Mouse (Mus musculus) G1E (cell line): ENCODE results near the gene Fam78b. TPM values are rescaled to one million over a fixed set of nuclear protein-coding genes. Genes with fewer than 3 reads are reported as not detected.

Experiments used
- ATAC-seq: 2 replicates; pipeline ENCODE4 v1.8.0; 2016; ENCODE audit warnings: mild to moderate bottlenecking; ENCODE audit not compliant: insufficient number of reproducible peaks, poor library complexity, low FRiP score, severe bottlenecking; ENCODE audit errors: extremely low read depth
- DNase-seq: peaks from one replicate; pipeline ENCODE4 v3.0.0; 2012; ENCODE audit warnings: low spot score
- H3K27me3 ChIP-seq: 2 replicates; pipeline ENCODE4 v1.6.1; 2012; ENCODE audit warnings: mild to moderate bottlenecking, low read length, inconsistent platforms; ENCODE audit not compliant: insufficient read depth
- H3K36me3 ChIP-seq: replicated peaks from 2 replicates; pipeline ENCODE3; 2012; ENCODE audit warnings: mild to moderate bottlenecking, inconsistent platforms
- H3K4me1 ChIP-seq: 2 replicates; pipeline ENCODE4 v1.6.1; 2012; ENCODE audit warnings: low read depth, low read length, inconsistent platforms, mixed read lengths; ENCODE audit not compliant: insufficient read depth
- H3K4me3 ChIP-seq: 2 replicates; pipeline ENCODE4 v1.5.1; 2012; ENCODE audit warnings: low read depth, mild to moderate bottlenecking, inconsistent platforms, low read length, moderate library complexity, mixed read lengths
- H3K9me3 ChIP-seq: replicated peaks from 2 replicates; pipeline ENCODE4 v1.6.1; 2012; ENCODE audit warnings: inconsistent platforms
- CTCF ChIP-seq: IDR thresholded peaks from 2 replicates; pipeline ENCODE4 v1.5.1; 2012; ENCODE audit warnings: low read depth, low read length, inconsistent platforms, mixed read lengths
- GATA1 ChIP-seq: IDR thresholded peaks from 2 replicates; pipeline ENCODE4 v1.6.1; 2012; ENCODE audit warnings: borderline replicate concordance, low read length, inconsistent platforms, mixed read lengths
- GATA2 ChIP-seq: IDR thresholded peaks from 2 replicates; pipeline ENCODE4 v1.6.1; 2012; ENCODE audit warnings: low read depth, low read length, inconsistent platforms, borderline replicate concordance
- POLR2AphosphoS5 ChIP-seq: IDR thresholded peaks from 2 replicates; pipeline ENCODE4 v1.6.1; 2012; ENCODE audit warnings: low read depth, low read length, inconsistent platforms; ENCODE audit not compliant: insufficient replicate concordance
- TAL1 ChIP-seq: conservative IDR thresholded peaks from 2 replicates; pipeline ENCODE4 v1.6.1; 2012; ENCODE audit warnings: low read depth, low read length, inconsistent platforms, mixed read lengths
- polyA plus RNA-seq: library from polyadenylated mRNA; stranded (reverse); fragments of >175 nt; gene quantifications from 2 replicates; pipeline ENCODE4 v1.2.3, GENCODE M21; 2012
- total RNA-seq, 2 experiments: library from RNA; stranded (forward) in 1 of 2; stranded (reverse) in 1 of 2; fragments of 200-1000 nt in 1 of 2; fragments of >200 nt in 1 of 2; fragmentation: Nextera tagmentation in 1 of 2; gene quantifications; 2 replicates each; pipeline ENCODE4 v1.2.3; 2014 to 2017

Gene Fam78b
- total and polyA plus RNA-seq, 3 experiments, result 0.11 TPM; not detected in 2

GRCm38 (mm10) chr1:167046169-167046927 lies 45.1 kb downstream of the Fam78b start:
- peaks cover 77% of the 10 kb centered on the region for H3K9me3 ChIP-seq
- TF ChIP-seq GATA1, result no peak
- no peak for TF ChIP-seq TAL1
- no peak for TF ChIP-seq POLR2AphosphoS5
- no peak for TF ChIP-seq CTCF
- no peak for TF ChIP-seq GATA2
- H3K4me3 ChIP-seq, result no peak overlapping the region
- DNase-seq (no peak), ATAC-seq (no peak)
- no peaks in the 10 kb centered on the region for H3K36me3 ChIP-seq
- H3K27me3 ChIP-seq, result no peaks in the 10 kb centered on the region
- no peaks in the 10 kb centered on the region for H3K4me1 ChIP-seq

GRCm38 (mm10) chr1:167050859-167051258 lies 49.6 kb downstream of the Fam78b start:
- peaks cover 71% of the 10 kb centered on the region for H3K9me3 ChIP-seq
- H3K27me3 ChIP-seq, result no peaks in the 10 kb centered on the region
- no peak overlapping the region for H3K4me3 ChIP-seq
- TF ChIP-seq GATA2, result no peak
- no peak for TF ChIP-seq CTCF
- TF ChIP-seq GATA1, result no peak
- TF ChIP-seq TAL1, result no peak
- no peak for TF ChIP-seq POLR2AphosphoS5
- H3K4me1 ChIP-seq, result no peaks in the 10 kb centered on the region
- DNase-seq (no peak), ATAC-seq (no peak)
- H3K36me3 ChIP-seq, result no peaks in the 10 kb centered on the region

GRCm38 (mm10) chr1:167054029-167054428 lies 52.8 kb downstream of the Fam78b start:
- Histone ChIP-seq H3K9me3 (peaks cover 70% of the 10 kb centered on the region), H3K27me3 (no peaks in the 10 kb centered on the region), H3K4me3 (no peak overlapping the region), H3K4me1 (no peaks in the 10 kb centered on the region), H3K36me3 (no peaks in the 10 kb centered on the region)
- TF ChIP-seq GATA2, result no peak
- TF ChIP-seq POLR2AphosphoS5, result no peak
- no peak for TF ChIP-seq TAL1
- TF ChIP-seq GATA1, result no peak
- TF ChIP-seq CTCF, result no peak
- no peak for DNase-seq
- ATAC-seq, result no peak

GRCm38 (mm10) chr1:167057543-167057942 lies 56.3 kb downstream of the Fam78b start:
- H3K27me3 ChIP-seq, result no peaks in the 10 kb centered on the region
- DNase-seq (no peak), ATAC-seq (no peak)
- H3K9me3 ChIP-seq, result peaks cover 72% of the 10 kb centered on the region
- H3K36me3 ChIP-seq, result no peaks in the 10 kb centered on the region
- no peak overlapping the region for H3K4me3 ChIP-seq
- H3K4me1 ChIP-seq, result no peaks in the 10 kb centered on the region
- TF ChIP-seq GATA1 (no peak), POLR2AphosphoS5 (no peak), TAL1 (no peak), CTCF (no peak), GATA2 (no peak)

GRCm38 (mm10) chr1:167059550-167060285 lies 58.5 kb downstream of the Fam78b start:
- H3K4me1 ChIP-seq, result no peaks in the 10 kb centered on the region

GRCm38 (mm10) chr1:167063971-167064370 lies 62.8 kb downstream of the Fam78b start:
- DNase-seq (no peak), ATAC-seq (no peak)
- H3K9me3 ChIP-seq, result peaks cover 86% of the 10 kb centered on the region
- TF ChIP-seq GATA1, result no peak
- no peak for TF ChIP-seq CTCF
- no peak for TF ChIP-seq GATA2
- no peak for TF ChIP-seq TAL1
- TF ChIP-seq POLR2AphosphoS5, result no peak
- no peak overlapping the region for H3K4me3 ChIP-seq
- no peaks in the 10 kb centered on the region for H3K4me1 ChIP-seq
- no peaks in the 10 kb centered on the region for H3K27me3 ChIP-seq
- H3K36me3 ChIP-seq, result no peaks in the 10 kb centered on the region

More at GRCm38 (mm10) chr1:167059550-167060285, 58.5 kb downstream of the Fam78b start:
- Histone ChIP-seq H3K4me3 (no peak overlapping the region), H3K36me3 (no peaks in the 10 kb centered on the region), H3K9me3 (peaks cover 75% of the 10 kb centered on the region), H3K27me3 (no peaks in the 10 kb centered on the region)
- TF ChIP-seq CTCF (no peak), GATA2 (no peak), GATA1 (no peak), POLR2AphosphoS5 (no peak)
- no peak for DNase-seq
- no peak for ATAC-seq
